Mouse (Mus musculus): ENCODE data around the gene Frem1. TPM values are rescaled to one million over a fixed set of nuclear protein-coding genes. Genes with fewer than 3 reads are reported as not detected.

The Frem1 gene
- polyA plus RNA-seq, 1 experiment, result not detected

DNA sequence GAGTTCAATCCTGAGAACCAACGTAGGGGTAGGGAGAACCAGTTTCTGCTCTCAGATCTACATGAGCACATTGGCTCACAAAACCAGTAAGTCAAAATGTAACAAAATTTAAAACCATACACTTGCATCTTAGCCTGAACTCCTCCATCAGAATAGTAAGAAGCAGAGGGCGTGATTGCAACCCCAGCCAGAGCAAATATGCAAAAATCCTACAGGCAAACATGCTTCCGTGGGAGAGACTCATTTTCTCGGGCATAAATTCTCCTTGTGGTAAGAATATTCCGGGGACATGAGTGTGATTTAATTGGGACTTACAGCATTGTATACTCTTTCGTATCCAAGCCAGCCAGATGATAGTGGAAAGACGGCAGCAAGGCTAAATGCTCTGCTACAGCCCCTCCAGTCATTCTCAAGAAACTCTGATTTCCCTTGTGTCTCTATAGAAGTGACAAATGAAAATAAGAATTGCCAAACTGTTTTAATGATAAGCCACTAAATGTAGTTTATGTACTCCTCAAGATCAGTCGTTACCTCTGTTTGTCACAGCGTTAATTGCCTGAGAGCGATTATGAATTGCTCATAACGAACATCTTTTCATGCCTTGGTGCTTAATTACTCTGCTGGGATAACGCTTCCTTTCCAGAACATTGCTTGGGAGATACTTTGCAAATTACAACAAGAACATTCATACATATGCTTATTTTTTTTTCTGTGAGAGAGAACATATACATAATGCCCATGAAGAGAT is 81.1 kb downstream of the Frem1 start:
- no peak for TF ChIP-seq GATA1 (IDR thresholded peaks at IDR 0.05; ENCODE audit: low read length)

DNA sequence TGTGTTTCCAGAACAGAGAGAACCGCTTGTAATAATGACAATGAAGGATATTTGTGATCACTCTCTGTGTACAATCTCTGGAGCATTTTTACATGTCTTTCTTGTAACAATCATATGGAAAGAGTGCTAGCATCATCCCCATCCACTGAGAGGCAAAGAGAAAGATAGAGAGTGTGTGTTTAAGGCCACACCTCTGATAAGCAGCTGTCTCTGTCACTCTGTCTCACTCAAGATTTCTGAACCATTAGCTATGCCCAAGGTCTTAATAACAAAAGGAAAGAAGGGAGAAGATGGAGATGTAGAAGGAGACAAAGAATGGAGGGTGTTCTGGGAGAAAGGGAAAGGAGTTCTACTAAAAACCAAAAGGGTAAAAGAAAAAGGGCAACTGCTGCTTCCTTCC is 91.1 kb downstream of the Frem1 start:
- TF ChIP-seq GATA1 (IDR thresholded peaks at IDR 0.05; ENCODE audit: low read length), result no peak

DNA sequence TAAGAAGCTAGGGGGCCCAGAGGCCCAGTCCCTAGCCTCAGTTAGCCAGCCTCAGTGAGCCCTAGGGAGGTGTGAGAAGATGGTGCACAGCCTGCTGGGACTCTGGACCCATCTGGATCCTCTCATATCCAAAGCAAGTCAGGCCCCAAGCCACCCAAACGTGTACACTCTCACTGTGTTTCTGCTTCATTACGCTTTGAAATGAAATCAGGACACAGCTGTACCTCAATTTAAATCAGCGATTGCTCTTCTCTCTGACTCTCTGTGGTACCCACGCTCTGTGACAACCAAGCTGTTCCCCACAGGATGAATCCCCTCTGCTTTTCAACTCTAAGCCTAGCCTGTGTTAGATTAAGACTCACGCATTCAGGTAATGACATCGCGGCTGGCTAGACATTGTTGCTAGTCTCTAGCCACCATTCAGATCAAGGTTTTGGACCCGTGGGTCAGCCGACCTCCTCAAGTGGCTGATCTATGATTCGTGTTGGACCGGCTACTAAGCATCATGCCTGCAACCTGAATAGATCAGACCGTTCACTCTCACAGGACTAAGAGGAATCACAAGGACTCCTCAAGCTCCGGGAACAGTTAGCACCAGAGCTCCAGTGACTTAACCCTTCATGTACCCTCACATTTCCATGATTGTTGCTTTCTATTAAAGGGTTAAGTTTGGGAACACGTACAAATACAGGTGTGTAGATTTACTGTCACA is 94.2 kb downstream of the Frem1 start:
- TF ChIP-seq GATA1 (IDR thresholded peaks at IDR 0.05; ENCODE audit: low read length), result no peak

DNA sequence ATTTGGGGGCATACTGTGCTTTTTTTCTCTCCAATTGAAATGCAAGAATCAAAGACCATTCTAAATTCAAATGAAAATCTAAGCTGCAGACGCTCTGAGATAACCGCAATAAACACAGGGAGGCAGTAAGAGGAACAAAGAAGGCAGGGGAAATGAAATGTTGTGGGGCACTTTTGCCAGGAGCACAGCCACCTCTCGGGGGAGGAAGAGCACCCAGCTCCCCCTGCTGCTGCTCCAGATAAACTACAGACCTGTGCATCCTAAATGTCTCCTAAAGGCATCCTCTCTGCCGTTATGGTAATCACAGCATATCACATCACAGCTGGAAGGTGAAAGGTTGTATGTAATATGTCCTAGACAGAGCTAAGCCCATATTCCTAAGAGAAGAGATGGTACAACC is 98.1 kb downstream of the Frem1 start:
- no peak for TF ChIP-seq GATA1 (IDR thresholded peaks at IDR 0.05; ENCODE audit: low read length)

DNA sequence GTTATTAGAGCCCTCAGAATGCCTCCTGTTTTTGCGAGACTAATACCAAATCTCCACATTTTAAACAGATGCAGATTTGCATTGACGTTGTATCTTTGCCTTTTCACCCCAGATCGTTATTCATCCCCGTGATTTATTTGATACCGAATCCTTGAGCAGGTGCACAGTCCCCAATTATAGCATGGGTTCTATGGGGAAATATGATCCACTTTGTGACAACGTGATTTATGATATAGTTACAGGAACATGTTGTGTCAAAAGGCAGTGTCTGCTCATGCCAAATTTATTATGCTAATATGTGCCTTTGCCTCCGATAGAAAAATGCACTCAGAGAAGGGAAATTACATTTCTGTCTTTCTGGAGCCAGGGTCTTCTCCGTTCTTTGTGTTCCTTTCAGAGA is 102.6 kb downstream of the Frem1 start:
- TF ChIP-seq GATA1 (IDR thresholded peaks at IDR 0.05; ENCODE audit: low read length), result no peak

DNA sequence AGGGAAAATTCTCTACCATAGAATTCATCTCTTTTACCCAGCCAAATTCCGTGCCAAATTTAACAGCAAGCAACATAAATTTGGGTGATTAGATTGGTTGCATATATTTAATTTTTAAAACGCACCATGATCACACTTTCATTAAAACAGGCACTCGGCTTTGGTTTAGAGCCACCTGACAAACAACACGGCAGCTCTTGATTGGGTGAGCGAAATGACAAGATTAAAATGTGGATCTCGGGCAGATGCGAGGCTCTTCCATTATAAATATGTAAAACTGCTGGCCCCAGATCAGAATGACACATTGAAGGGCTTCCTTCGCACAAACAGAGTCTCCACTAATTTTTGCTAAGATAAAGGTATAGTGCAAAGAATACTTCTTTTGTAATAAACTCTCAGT is 105.4 kb downstream of the Frem1 start:
- TF ChIP-seq GATA1 (IDR thresholded peaks at IDR 0.05; ENCODE audit: low read length), result no peak

DNA sequence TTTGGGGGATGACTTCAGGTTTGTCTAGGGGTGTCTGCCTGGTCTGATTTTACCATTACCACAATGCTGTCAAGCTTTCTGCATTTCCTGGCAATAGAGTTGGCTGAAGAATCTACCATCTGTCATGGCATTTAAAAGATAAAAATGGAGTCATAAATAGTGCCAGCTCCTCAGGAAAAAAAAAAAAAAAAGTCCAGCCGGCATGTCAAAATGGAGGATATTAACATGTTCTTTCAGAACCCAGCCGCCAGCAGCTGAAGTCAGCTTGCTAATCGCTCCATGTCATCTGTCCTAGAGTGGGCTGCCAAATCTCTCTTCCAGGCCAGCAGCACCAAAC is 105.9 kb downstream of the Frem1 start:
- TF ChIP-seq GATA1 (IDR thresholded peaks at IDR 0.05; ENCODE audit: low read length), result no peak

DNA sequence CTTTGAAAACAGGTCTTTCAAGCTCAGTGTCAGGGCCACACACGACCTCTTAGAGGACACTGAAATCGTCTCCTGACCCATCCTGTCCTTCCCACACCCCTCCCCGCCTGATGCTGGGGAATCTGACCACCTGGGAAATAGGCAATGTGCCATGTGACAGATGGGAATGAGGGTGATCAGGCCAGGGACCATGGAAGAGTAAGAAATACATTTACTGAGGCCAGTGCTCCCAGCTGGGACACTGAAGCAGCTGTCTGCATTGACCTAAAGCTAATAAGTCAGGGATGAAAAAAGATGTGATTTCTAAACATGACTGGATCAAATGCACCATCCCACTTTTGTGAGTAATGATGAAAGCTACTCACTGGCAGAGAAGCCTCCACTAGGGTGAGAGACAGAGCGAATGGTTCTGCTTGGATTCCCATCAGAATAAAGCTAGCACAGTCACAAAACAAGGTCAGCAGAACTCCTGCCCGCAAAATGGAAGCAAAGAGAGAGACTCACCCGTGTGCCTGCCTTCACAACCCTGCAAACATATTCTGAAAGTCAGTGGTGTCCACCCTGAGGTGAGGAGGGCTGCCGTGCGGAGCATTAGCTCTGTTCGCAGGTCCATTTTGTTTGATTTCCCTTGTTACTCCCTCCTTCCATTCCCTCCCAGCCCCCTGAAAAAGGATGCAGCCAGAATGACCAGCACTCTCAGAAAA is 106.4 kb downstream of the Frem1 start:
- no peak for TF ChIP-seq GATA1 (IDR thresholded peaks at IDR 0.05; ENCODE audit: low read length)

DNA sequence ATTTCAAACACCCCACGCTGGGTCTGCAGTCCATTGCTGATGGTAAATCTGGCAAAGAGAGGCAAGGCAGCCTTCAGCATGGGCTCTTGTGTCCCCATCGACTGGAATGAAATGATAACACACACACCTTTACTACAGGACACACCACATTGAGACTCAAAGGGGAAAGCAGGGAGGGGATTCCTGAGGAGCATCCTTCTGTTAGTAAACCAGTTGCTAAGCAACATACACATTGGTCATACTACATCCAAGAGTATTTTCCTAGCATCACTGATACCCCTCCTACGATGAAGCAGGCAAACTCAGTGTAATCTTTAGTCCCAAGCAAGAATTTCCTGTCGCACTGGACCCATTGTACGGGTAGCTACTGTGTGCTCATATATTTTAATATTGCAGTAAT is 111.5 kb downstream of the Frem1 start:
- no peak for TF ChIP-seq GATA1 (IDR thresholded peaks at IDR 0.05; ENCODE audit: low read length)

DNA sequence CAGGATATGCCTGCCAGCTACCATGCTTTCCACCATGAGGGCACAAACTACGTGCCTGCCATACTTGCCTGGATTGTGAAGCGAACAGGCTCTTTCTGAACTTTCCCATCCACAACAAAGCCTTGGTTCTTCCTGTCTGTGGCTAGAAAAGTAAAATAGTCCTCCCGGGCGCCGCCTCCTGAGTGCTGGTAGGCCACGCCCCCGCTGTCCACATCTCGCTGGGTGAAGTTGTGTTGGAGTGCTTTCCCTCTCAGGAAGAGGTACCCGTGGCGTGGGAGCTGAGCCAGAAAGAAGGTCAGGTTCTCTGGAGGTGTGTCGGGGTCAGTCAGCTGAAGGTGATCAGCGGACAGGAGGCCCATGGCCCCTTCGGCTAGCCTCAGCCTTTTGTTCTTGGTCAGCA is 111.9 kb downstream of the Frem1 start:
- no peak for TF ChIP-seq GATA1 (IDR thresholded peaks at IDR 0.05; ENCODE audit: low read length)

DNA sequence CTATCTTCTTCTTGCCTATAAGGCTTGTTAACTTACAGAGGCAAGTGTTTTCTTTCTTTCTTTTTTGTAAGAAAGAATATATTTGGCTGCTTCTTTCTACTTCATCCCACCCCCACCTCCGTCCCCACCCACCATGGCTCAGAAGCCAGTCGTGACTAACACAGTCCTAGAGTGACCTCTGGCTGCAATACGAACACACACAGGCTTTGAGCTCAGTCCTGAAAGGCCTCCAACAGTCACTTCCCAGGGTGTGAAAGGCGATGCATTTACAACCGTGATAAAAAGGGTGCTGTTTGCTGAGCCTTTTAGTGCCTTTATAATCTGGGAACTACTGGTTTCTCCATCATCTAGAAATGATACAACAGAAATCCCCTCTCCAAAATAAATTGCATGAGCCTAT is 117.8 kb downstream of the Frem1 start:
- TF ChIP-seq GATA1 (IDR thresholded peaks at IDR 0.05; ENCODE audit: low read length), result no peak

DNA sequence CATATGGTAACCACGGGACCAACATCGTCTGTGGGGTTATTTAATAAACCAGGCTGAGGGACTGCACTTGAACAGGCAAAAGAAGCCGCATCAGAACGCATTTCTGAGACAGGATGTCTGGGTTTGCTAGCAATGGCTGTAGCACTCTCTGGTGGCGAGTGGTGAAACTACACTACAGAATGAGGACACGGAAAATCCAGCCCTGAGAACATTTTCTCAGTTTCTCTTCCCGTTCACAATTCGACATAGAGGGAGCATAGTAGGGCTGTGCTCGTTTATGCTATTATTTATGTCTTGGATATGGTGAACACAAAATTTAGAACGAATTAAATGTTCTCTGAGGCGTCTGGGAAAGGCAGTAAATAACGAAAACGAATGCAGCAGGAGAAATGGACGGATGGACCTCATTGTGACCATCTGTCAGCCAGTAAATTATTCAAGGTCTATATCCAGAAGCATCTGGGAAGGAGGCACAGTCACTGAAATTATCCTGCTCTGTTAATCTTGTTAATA is 118.4 kb downstream of the Frem1 start:
- TF ChIP-seq GATA1 (IDR thresholded peaks at IDR 0.05; ENCODE audit: low read length), result no peak

DNA sequence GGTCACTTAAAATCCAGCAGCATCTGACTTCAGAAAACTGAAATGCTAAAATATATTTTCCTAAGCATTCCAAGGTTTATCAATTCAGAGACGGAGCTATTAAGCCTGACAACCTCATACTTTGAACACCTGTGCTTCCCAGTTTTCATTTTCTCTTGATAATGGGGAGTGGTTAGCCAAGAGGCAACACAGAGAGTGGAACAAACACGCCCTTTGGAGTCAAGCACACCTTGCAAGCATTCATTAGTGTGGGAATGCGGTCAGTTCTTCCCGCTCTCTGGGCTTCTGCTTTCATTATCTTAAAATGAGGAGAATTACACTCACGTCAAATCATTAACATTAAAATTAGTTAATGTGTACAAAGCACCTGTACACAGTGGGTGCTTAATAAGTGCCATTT is 122.1 kb downstream of the Frem1 start:
- no peak for TF ChIP-seq GATA1 (IDR thresholded peaks at IDR 0.05; ENCODE audit: low read length)

DNA sequence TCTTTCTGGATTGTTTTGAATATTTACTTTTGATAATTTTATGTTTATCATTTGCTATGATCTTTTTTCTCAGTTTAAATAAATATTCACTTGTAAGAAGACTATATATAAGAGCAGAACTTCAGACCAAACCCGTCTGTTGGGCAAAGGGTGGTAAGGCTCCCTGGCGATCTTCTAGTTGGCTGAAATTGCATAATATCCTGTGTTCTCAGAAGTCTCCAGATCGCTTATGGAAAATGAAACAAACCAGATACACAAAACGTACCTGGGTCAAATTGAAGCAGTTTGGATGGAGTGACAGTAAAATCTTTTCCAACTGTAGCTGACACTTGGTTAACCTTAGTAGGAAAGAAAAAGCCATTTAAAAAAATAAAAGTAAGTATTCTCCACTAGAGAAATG is 130.2 kb downstream of the Frem1 start:
- no peak for TF ChIP-seq GATA1 (IDR thresholded peaks at IDR 0.05; ENCODE audit: low read length)

DNA sequence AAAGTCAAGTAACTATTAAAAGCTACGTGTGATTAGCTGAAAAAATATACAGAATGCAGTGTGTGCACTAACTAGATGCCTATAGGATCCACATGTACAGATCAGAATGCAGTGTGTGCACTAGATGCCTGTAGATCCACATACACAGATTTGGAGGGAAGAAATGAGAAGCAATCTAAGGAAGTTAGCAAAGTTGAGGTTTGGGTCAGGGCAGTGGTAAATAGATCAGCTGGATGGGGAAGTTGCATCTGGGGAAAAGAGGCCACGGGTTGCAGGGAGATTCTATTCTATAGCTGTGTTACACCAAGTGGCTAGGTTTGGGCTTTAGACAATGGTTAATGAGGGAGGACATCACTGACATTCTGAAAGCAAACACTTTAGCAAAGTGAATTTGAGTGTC is 133.5 kb downstream of the Frem1 start:
- no peak for TF ChIP-seq GATA1 (IDR thresholded peaks at IDR 0.05; ENCODE audit: low read length)

DNA sequence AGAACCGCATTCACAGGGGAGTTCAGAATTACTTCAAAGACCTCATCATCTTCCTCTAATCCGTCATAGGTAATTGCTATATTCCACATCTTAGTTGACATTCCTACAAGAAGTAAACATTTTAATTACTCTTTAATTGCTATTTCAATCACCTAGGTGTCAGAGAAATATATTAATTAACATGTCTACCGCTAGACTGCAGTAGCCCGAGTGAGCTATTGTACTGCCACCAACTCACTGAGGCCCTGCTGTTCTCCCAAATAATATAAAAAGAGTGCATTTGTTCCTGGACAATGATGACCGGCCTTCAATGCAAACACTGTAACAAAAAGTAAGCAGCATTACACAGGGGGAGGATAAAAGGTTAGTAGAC is 135.5 kb downstream of the Frem1 start:
- TF ChIP-seq GATA1 (IDR thresholded peaks at IDR 0.05; ENCODE audit: low read length), result no peak

Measured in G1E-ER4 (cell line).